Mouse (Mus musculus) layer of hippocampus, postnatal 25 days (tissue): ENCODE data around the gene Treml2. TPM values are rescaled to one million over a fixed set of nuclear protein-coding genes. Genes with fewer than 3 reads are reported as not detected.
"Not testable (repeated sequence)": the region's sequence is repeated elsewhere in the genome, so short reads cannot be mapped to it uniquely, and the experiment has no call there.

ENCODE experiments used
- DNase-seq, 2 experiments: peaks; one replicate each; pipeline ENCODE4 v3.0.0; 2022; ENCODE audit warnings: mixed read lengths in 2 of 2, low spot score in 1 of 2; ENCODE audit errors: extremely low spot score in 1 of 2
- total RNA-seq, 2 experiments: library from RNA; stranded (reverse); gene quantifications; 2 replicates each; pipeline ENCODE4 v1.2.3; 2021

Treml2 gene
- total RNA-seq, 2 experiments from 2014 or later: 0.15 to 0.40 TPM

GRCm38 (mm10) chr17:48287276-48287675 is 12.0 kb upstream of the Treml2 start:
- no peak for DNase-seq

GRCm38 (mm10) chr17:48293500-48294194 is 5.7 kb upstream of the Treml2 start:
- no peak for DNase-seq

- no peak for DNase-seq
These were observed 458 bp downstream of the Treml2 start for GRCm38 (mm10) chr17:48299756-48300155.

- DNase-seq: no peak
These were observed 901 bp downstream of the Treml2 start for GRCm38 (mm10) chr17:48300199-48300598.

GRCm38 (mm10) chr17:48300861-48301260 is 1.6 kb downstream of the Treml2 start:
- no peak for DNase-seq

- no peak for DNase-seq
These were observed 2.5 kb downstream of the Treml2 start for GRCm38 (mm10) chr17:48301792-48302191.

- no peak for DNase-seq
These were observed 12.8 kb downstream of the Treml2 start for GRCm38 (mm10) chr17:48312124-48312523.

- not testable (repeated sequence) for DNase-seq
These were observed 16.7 kb downstream of the Treml2 start, which contains the start of gene B430306N03Rik for GRCm38 (mm10) chr17:48315905-48316579. TSS of gene B430306N03Rik (plus strand) at chr17:48316141.

- DNase-seq: no peak
These were observed 19.4 kb downstream of the Treml2 start for GRCm38 (mm10) chr17:48318686-48319085.

- no peak for DNase-seq
These were observed 22.0 kb downstream of the Treml2 start for GRCm38 (mm10) chr17:48321279-48321678.

- DNase-seq: no peak
These were observed 23.9 kb downstream of the Treml2 start for GRCm38 (mm10) chr17:48323236-48323635.

- DNase-seq: no peak
These were observed 25.0 kb downstream of the Treml2 start for GRCm38 (mm10) chr17:48324258-48324657.

- no peak for DNase-seq
These were observed 25.8 kb downstream of the Treml2 start for GRCm38 (mm10) chr17:48325093-48325492.

- DNase-seq: no peak
These were observed 26.3 kb downstream of the Treml2 start for GRCm38 (mm10) chr17:48325638-48326037.

- DNase-seq: peak in 1 of 2 experiments; percentile 14
These were observed 27.4 kb downstream of the Treml2 start for GRCm38 (mm10) chr17:48326656-48327055.

- no peak for DNase-seq
These were observed 33.2 kb downstream of the Treml2 start for GRCm38 (mm10) chr17:48332524-48332923.

GRCm38 (mm10) chr17:48334186-48334585 is 34.9 kb downstream of the Treml2 start:
- no peak for DNase-seq

- peak; percentile 71 to 95 for DNase-seq
These were observed 37.6 kb downstream of the Treml2 start for GRCm38 (mm10) chr17:48336857-48337256.

- no peak for DNase-seq
These were observed 41.0 kb downstream of the Treml2 start for GRCm38 (mm10) chr17:48340267-48340666.

GRCm38 (mm10) chr17:48341947-48342346 is 42.6 kb downstream of the Treml2 start:
- no peak for DNase-seq

GRCm38 (mm10) chr17:48343065-48343464 is 43.8 kb downstream of the Treml2 start:
- DNase-seq: no peak

GRCm38 (mm10) chr17:48345824-48346223 is 46.5 kb downstream of the Treml2 start:
- DNase-seq: no peak
